Mouse (Mus musculus) small intestine, adult 2 months (tissue): Measurements from ENCODE around the gene Klk1b1. TPM values are rescaled to one million over a fixed set of nuclear protein-coding genes. Genes with fewer than 3 reads are reported as not detected.

Experiments
- H3K27ac ChIP-seq: fragments of 200-500 bp; 2 replicates; pipeline ENCODE4 v1.5.1; 2012; ENCODE audit warnings: low read depth, low read length, control low read depth, inconsistent platforms; ENCODE audit not compliant: insufficient read depth
- H3K27me3 ChIP-seq: fragments of 200-500 bp; 2 replicates; pipeline ENCODE4 v1.6.1; 2012; ENCODE audit warnings: mild to moderate bottlenecking, moderate library complexity, low read length, inconsistent platforms; ENCODE audit not compliant: control insufficient read depth, insufficient read depth
- H3K36me3 ChIP-seq: fragments of 200-500 bp; 2 replicates; pipeline ENCODE4 v1.6.1; 2012; ENCODE audit warnings: mild to moderate bottlenecking, low read length, control low read depth, inconsistent platforms; ENCODE audit not compliant: control insufficient read depth, insufficient read depth
- H3K4me1 ChIP-seq: fragments of 200-500 bp; 2 replicates; pipeline ENCODE4 v1.6.1; 2012; ENCODE audit warnings: low read length, inconsistent platforms, mixed read lengths; ENCODE audit not compliant: control insufficient read depth, insufficient read depth, insufficient read length
- H3K4me3 ChIP-seq: fragments of 200-500 bp; 2 replicates; pipeline ENCODE4 v1.5.1; 2012; ENCODE audit warnings: low read depth, mild to moderate bottlenecking, control low read depth, inconsistent platforms, low read length, moderate library complexity
- CTCF ChIP-seq: fragments of 200-500 bp; IDR thresholded peaks from 2 replicates; pipeline ENCODE4 v1.5.1; 2012; ENCODE audit warnings: low read depth, mild to moderate bottlenecking, control low read depth, inconsistent platforms, low read length, moderate library complexity, mixed read lengths; ENCODE audit not compliant: insufficient replicate concordance, insufficient read length; ENCODE audit errors: extremely low read depth
- POLR2A ChIP-seq: fragments of 200-500 bp; IDR thresholded peaks from 2 replicates; pipeline ENCODE4 v1.6.1; 2012; ENCODE audit warnings: low read depth, mild to moderate bottlenecking, control low read depth, inconsistent platforms, low read length, moderate library complexity
- WGBS: fragments of 180-500 bp; shearing (Covaris S2); methylation state at CpG from one replicate; pipeline ENCODE4 v1.1.7; 2018; 5-methylcytosine and 5-hydroxymethylcytosine counted together
- polyA plus RNA-seq: library from polyadenylated mRNA; depleted of rRNA; stranded (reverse); fragments of >200 nt; gene quantifications from 2 replicates; pipeline ENCODE4 v1.2.3, GENCODE M21; 2012; rRNA removed

The Klk1b1 gene
- not detected in 2 replicates for polyA plus RNA-seq

GRCm38 (mm10) chr7:43966451-43966850 lies at the start of gene Klk1b1:
Klk1b1 (plus strand) TSS chr7:43966751.
- H3K36me3 ChIP-seq = no peaks in the 10 kb centered on the region
- no peak within 1 kb of the TSS for H3K27ac ChIP-seq
- H3K27me3 ChIP-seq = no peaks in the 10 kb centered on the region
- H3K4me1 ChIP-seq = no peaks in the 10 kb centered on the region
- TF ChIP-seq CTCF (no peak), POLR2A (no peak)
- H3K4me3 ChIP-seq = no peak within 1 kb of the TSS
- 34% methylated on average over 3 of the region's 3 CpGs for WGBS

GRCm38 (mm10) chr7:43918426-43918825 lies 48.1 kb upstream of the Klk1b1 start:
- WGBS = 82% methylated on average over 13 of the region's 13 CpGs

GRCm38 (mm10) chr7:43918871-43919270 lies 47.7 kb upstream of the Klk1b1 start:
- no peak overlapping the region for H3K27ac ChIP-seq
- H3K4me1 ChIP-seq = no peaks in the 10 kb centered on the region
- 73% methylated on average over 8 of the region's 8 CpGs for WGBS
- no peak overlapping the region for H3K4me3 ChIP-seq
- no peak for TF ChIP-seq POLR2A
- TF ChIP-seq CTCF = no peak
- H3K27me3 ChIP-seq = no peaks in the 10 kb centered on the region
- H3K36me3 ChIP-seq = no peaks in the 10 kb centered on the region

More at GRCm38 (mm10) chr7:43918426-43918825, 48.1 kb upstream of the Klk1b1 start:
- TF ChIP-seq POLR2A (no peak), CTCF (no peak)
- Histone ChIP-seq H3K4me3 (no peak overlapping the region), H3K27me3 (no peaks in the 10 kb centered on the region), H3K36me3 (no peaks in the 10 kb centered on the region), H3K27ac (no peak overlapping the region), H3K4me1 (no peaks in the 10 kb centered on the region)

GRCm38 (mm10) chr7:43919559-43920451 lies 46.7 kb upstream of the Klk1b1 start:
- H3K4me1 ChIP-seq = no peaks in the 10 kb centered on the region
- H3K36me3 ChIP-seq = no peaks in the 10 kb centered on the region
- H3K27me3 ChIP-seq = no peaks in the 10 kb centered on the region
- 26% methylated on average over 14 of the region's 14 CpGs for WGBS
- H3K4me3 ChIP-seq = no peak overlapping the region
- TF ChIP-seq POLR2A (no peak), CTCF (peak; percentile 80)
- H3K27ac ChIP-seq = no peak overlapping the region

GRCm38 (mm10) chr7:43920582-43920981 lies 46.0 kb upstream of the Klk1b1 start:
- Histone ChIP-seq H3K4me1 (no peaks in the 10 kb centered on the region), H3K36me3 (no peaks in the 10 kb centered on the region), H3K27me3 (no peaks in the 10 kb centered on the region), H3K4me3 (no peak overlapping the region), H3K27ac (no peak overlapping the region)
- WGBS = 78% methylated on average over 3 of the region's 3 CpGs
- TF ChIP-seq CTCF = no peak
- no peak for TF ChIP-seq POLR2A

- no peak overlapping the region for H3K4me3 ChIP-seq
- H3K4me1 ChIP-seq = no peaks in the 10 kb centered on the region
- no peaks in the 10 kb centered on the region for H3K36me3 ChIP-seq
- no peak overlapping the region for H3K27ac ChIP-seq
- no peak for TF ChIP-seq POLR2A
- TF ChIP-seq CTCF = no peak
- 74% methylated on average over 6 of the region's 6 CpGs for WGBS
- H3K27me3 ChIP-seq = no peaks in the 10 kb centered on the region
Measured at GRCm38 (mm10) chr7:43921087-43921486, 45.5 kb upstream of the Klk1b1 start.

GRCm38 (mm10) chr7:43921941-43922340 lies 44.6 kb upstream of the Klk1b1 start:
- Histone ChIP-seq H3K4me3 (no peak overlapping the region), H3K27ac (no peak overlapping the region), H3K27me3 (no peaks in the 10 kb centered on the region), H3K36me3 (no peaks in the 10 kb centered on the region), H3K4me1 (no peaks in the 10 kb centered on the region)
- no peak for TF ChIP-seq CTCF
- no peak for TF ChIP-seq POLR2A
- 74% methylated on average over 2 of the region's 2 CpGs for WGBS
